Mouse (Mus musculus) spleen, adult 12 weeks (tissue): Measurements from ENCODE around the gene Foxo4.

Source experiments
- DNase-seq: peaks from one replicate; pipeline ENCODE4 v3.0.0; 2022; ENCODE audit warnings: low spot score

Foxo4 gene

GRCm38 (mm10) chrX:101290111-101290510 lies 35.8 kb downstream of the Foxo4 start:
- DNase-seq, result no peak

- no peak for DNase-seq
These were observed 44.7 kb downstream of the Foxo4 start, which contains the start of gene Nlgn3 for GRCm38 (mm10) chrX:101299055-101299454. TSS of gene Nlgn3 (plus strand) at chrX:101299168.

GRCm38 (mm10) chrX:101299473-101300426 lies 45.4 kb downstream of the Foxo4 start:
- no peak for DNase-seq

- DNase-seq, result no peak
These were observed 46.2 kb downstream of the Foxo4 start for GRCm38 (mm10) chrX:101300427-101301030.

- DNase-seq, result no peak
These were observed 47.3 kb downstream of the Foxo4 start for GRCm38 (mm10) chrX:101301654-101302053.

- no peak for DNase-seq
These were observed 50.3 kb downstream of the Foxo4 start for GRCm38 (mm10) chrX:101304646-101305045.

GRCm38 (mm10) chrX:101309299-101309698 lies 55.0 kb downstream of the Foxo4 start:
- DNase-seq, result no peak
